Mouse (Mus musculus) spleen, adult 2 months (tissue): ENCODE data around the gene Auh. TPM values are rescaled to one million over a fixed set of nuclear protein-coding genes. Genes with fewer than 3 reads are reported as not detected.
A peak's percentile ranks its signal among the peaks of the same experiment; 100 is the strongest.

Experiments used
- DNase-seq, 2 experiments: peaks; one replicate each; pipeline versions ENCODE4 v3.0.0 to v3.0.0-alpha.2; 2012 to 2021; ENCODE audit warnings: low spot score in 2 of 2, low read depth in 1 of 2
- H3K27ac ChIP-seq: fragments of 200-500 bp; 2 replicates; pipeline ENCODE4 v1.5.1; 2012; ENCODE audit warnings: low read length, inconsistent platforms; ENCODE audit not compliant: insufficient read depth
- H3K27me3 ChIP-seq: fragments of 200-500 bp; 2 replicates; pipeline ENCODE4 v1.6.1; 2012; ENCODE audit warnings: mild to moderate bottlenecking, moderate library complexity, low read length, inconsistent platforms; ENCODE audit not compliant: control insufficient read depth, insufficient read depth
- H3K36me3 ChIP-seq: fragments of 200-500 bp; 2 replicates; pipeline ENCODE4 v1.6.1; 2012; ENCODE audit warnings: mild to moderate bottlenecking, low read length, inconsistent platforms; ENCODE audit not compliant: control insufficient read depth, insufficient read depth
- H3K4me1 ChIP-seq: fragments of 200-500 bp; 2 replicates; pipeline ENCODE4 v1.6.1; 2011; ENCODE audit warnings: inconsistent platforms; ENCODE audit not compliant: control insufficient read depth, insufficient read depth, insufficient read length
- H3K4me3 ChIP-seq: fragments of 200-500 bp; 2 replicates; pipeline ENCODE4 v1.5.1; 2011; ENCODE audit warnings: mild to moderate bottlenecking, inconsistent platforms; ENCODE audit not compliant: insufficient read depth, insufficient read length; ENCODE audit errors: extremely low read depth
- CTCF ChIP-seq: fragments of 200-500 bp; IDR thresholded peaks from 2 replicates; pipeline ENCODE4 v1.5.1; 2011; ENCODE audit warnings: mild to moderate bottlenecking, inconsistent platforms; ENCODE audit not compliant: insufficient read depth, insufficient read length, insufficient replicate concordance; ENCODE audit errors: extremely low read depth
- POLR2A ChIP-seq: fragments of 200-500 bp; IDR thresholded peaks from 2 replicates; pipeline ENCODE4 v1.6.1; 2011; ENCODE audit warnings: low read depth, low read length, inconsistent platforms
- WGBS: fragments of 180-500 bp; shearing (Covaris S2); methylation state at CpG from one replicate; pipeline ENCODE4 v1.1.7; 2018; 5-methylcytosine and 5-hydroxymethylcytosine counted together
- polyA plus RNA-seq: library from polyadenylated mRNA; depleted of rRNA; stranded (reverse); fragments of >200 nt; gene quantifications from 2 replicates; pipeline ENCODE4 v1.2.3, GENCODE M21; 2012

Gene Auh
- polyA plus RNA-seq, 1 experiment: 15.0 TPM

DNA sequence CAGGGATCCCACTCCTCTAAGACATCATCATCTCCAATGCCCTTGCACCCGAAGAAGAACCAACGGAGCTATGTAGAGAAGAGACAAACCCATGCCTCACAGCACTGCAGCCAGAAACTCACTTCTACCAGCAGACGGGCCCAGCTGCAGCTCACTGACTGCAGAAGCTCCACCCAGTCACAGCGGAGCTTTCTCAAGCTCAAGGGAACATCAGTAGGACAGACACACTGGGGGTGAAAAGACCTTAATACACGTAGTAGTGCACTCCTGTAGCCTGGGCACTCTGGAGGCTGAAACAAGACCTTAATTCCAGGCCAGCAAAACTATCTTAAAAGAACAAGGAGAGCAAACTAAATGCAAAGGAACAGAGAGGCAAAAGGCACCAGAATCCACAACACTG, 5.0 kb downstream of the Auh start:
- TF ChIP-seq CTCF (no peak), POLR2A (no peak)
- Histone ChIP-seq H3K4me3 (no peak overlapping the region), H3K27ac (no peak overlapping the region), H3K36me3 (0 out of 2 replicates have a peak, but pooled peaks cover under 1% of the 10 kb centered on the region), H3K4me1 (peaks cover 5% of the 10 kb centered on the region; the same call in 1 of the 2 replicates), H3K27me3 (no peaks in the 10 kb centered on the region)
- DNase-seq: no peak
- WGBS: 63% methylated on average over 5 of the region's 5 CpGs

DNA sequence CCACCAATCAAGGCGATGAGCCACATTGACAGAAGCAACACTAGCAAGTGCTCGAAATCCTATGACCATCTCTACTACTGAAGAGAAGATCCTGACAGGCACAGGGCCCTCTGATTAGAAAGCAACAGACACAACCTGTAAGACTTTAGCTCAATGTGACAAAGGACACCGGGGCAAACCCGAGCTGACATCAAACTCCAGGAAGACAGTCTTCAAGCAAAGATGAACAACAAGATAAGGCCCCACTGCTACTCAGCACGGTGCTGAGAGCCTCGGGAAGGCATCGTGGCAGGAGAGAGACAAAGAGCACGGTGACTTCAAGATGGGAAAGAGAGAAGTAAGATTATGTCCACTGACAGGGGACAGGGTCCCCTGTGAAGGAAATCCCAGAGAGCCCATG, 7.5 kb downstream of the Auh start:
- TF ChIP-seq CTCF (no peak), POLR2A (no peak)
- H3K27me3 ChIP-seq: no peaks in the 10 kb centered on the region
- H3K36me3 ChIP-seq: peaks cover 3% of the 10 kb centered on the region; the same call in 1 of the 2 replicates
- no peak overlapping the region for H3K4me3 ChIP-seq
- DNase-seq: no peak
- peaks cover 3% of the 10 kb centered on the region; the same call in 1 of the 2 replicates for H3K4me1 ChIP-seq
- 65% methylated on average over 8 of the region's 8 CpGs for WGBS
- H3K27ac ChIP-seq: no peak overlapping the region

DNA sequence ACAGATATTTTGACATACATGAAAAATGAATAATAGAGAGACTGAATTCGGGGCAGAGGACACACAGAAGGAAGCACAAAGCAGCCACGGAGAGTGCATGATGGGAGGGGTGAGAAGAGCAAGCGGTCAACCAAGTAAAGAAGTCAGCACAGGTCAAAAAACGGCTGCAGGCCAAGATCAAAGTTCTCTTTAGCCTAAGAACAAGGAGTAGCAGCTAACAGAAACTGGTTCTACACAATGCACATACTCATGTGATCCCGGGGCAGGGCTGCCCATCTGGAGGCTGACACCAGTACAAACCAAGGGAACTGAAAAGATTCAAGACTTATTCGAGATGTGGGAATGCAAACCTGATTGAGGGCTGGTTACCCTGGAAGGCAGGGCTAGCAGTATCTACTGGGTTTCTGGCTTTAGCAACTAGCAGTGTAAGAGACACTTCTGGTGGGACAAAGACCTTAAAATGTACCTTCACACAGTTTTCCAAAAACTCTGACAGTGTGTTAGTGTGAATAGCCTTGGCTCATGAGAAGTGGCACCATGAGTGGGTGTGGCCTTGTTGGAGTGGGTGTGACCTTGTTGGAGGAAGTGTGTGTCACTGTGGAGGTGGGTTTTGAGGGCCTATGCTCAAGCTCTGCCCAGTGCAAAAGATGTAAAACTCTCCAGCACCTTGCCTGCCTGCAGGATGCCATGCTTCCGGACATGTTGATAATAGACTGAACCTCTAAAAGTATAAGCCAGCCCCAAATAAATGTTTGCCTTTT, 8.2 kb downstream of the Auh start:
- 83% methylated on average over 7 of the region's 7 CpGs for WGBS
- no peak for DNase-seq
- peaks cover 3% of the 10 kb centered on the region; the same call in 1 of the 2 replicates for H3K36me3 ChIP-seq
- no peaks in the 10 kb centered on the region for H3K27me3 ChIP-seq
- H3K4me1 ChIP-seq: peaks cover 3% of the 10 kb centered on the region; the same call in 1 of the 2 replicates
- no peak overlapping the region for H3K4me3 ChIP-seq
- H3K27ac ChIP-seq: no peak overlapping the region
- TF ChIP-seq CTCF: no peak
- no peak for TF ChIP-seq POLR2A

DNA sequence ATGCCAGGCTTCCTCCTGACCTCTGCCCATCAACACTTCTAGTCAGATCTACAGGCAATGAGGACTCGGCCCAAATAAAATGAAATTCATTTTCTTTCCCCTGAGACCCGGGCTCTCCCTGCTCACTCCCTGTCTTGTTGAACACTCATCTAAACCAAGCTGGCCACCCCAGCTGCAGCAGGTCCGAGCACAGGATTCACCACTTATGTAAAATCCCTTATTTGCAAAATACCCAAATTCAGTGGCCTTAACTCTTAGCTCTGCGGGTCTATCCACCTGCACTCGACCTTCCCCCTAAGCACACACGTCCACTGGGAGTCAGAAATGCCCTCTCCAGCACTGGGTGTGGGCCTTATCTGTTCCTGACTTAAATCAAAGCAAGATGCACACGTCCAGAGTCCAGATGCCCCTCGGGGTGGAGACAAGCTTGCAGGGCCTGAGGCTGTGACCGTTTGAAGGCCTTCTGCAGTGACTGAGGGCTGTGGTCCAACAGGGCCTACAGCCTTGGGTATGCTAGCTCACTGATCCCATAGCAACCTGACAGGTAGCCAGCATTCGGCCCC, 9.6 kb downstream of the Auh start:
- H3K4me1 ChIP-seq: peaks cover 3% of the 10 kb centered on the region; the same call in 1 of the 2 replicates
- TF ChIP-seq CTCF: no peak
- no peak for TF ChIP-seq POLR2A
- no peak for DNase-seq
- WGBS: 91% methylated on average over 10 of the region's 10 CpGs
- H3K27ac ChIP-seq: no peak overlapping the region
- H3K4me3 ChIP-seq: no peak overlapping the region
- H3K36me3 ChIP-seq: peaks cover 3% of the 10 kb centered on the region; the same call in 1 of the 2 replicates
- H3K27me3 ChIP-seq: no peaks in the 10 kb centered on the region

DNA sequence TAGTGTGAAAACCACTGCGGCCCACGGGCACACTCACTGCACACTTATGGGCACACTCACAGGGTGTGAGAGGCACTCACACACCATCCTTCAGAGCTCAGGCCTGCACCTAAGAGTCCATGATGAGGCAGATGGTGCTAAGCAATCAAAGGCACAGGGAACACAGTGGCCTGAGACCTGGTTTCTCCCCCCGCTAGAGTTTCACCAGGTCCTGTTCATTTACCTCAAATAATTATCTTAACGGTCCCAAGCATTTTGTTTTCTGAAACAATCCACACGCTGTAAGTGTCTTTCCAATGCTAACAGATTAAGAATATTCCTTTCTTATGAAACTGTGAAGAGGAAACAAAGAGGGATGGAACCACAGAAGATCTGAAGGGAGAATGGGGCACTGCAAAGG, 11.1 kb downstream of the Auh start:
- peaks cover 5% of the 10 kb centered on the region; the same call in 1 of the 2 replicates for H3K4me1 ChIP-seq
- H3K27me3 ChIP-seq: no peaks in the 10 kb centered on the region
- DNase-seq: no peak
- H3K27ac ChIP-seq: no peak overlapping the region
- 95% methylated on average over 5 of the region's 5 CpGs for WGBS
- TF ChIP-seq POLR2A (no peak), CTCF (no peak)
- no peak overlapping the region for H3K4me3 ChIP-seq
- H3K36me3 ChIP-seq: peaks cover 3% of the 10 kb centered on the region; the same call in 1 of the 2 replicates

DNA sequence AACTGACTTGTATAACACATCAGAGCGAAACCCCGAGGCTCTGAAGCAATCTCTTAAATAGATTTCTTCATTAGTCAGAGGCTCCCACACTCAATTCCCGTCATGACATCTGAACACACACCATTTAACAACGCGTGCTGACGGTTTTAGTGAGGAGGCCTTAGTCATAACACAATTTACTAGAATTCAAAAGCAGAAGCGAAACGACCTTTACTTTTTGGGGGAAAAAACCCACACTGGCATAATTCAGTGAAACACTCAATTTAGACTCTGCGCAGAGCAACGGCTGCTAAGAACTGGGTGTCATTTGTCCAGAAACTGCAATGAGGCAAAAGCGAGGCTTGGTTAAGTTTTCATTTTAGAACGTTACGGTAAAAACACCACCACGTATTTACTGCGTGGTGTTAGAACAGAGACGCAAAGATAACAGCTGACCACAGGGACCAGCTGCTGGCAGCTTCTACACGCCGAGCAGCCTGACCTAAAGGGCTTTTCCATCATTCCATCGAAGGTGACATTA, 14.8 kb downstream of the Auh start:
- peak in 1 of 2 experiments; percentile 26 for DNase-seq
- H3K4me1 ChIP-seq: peaks cover 2% of the 10 kb centered on the region; the same call in 1 of the 2 replicates
- no peak overlapping the region for H3K27ac ChIP-seq
- WGBS: 42% methylated on average over 19 of the region's 19 CpGs
- H3K36me3 ChIP-seq: peaks cover 17% of the 10 kb centered on the region
- H3K27me3 ChIP-seq: no peaks in the 10 kb centered on the region
- no peak for TF ChIP-seq POLR2A
- H3K4me3 ChIP-seq: no peak overlapping the region
